Mouse (Mus musculus) bone marrow, adult 2 months (tissue): ENCODE measurements around the gene Kcnq1. TPM values are rescaled to one million over a fixed set of nuclear protein-coding genes. Genes with fewer than 3 reads are reported as not detected.

ENCODE experiments used
- H3K27ac ChIP-seq: fragments of 200-500 bp; 2 replicates; pipeline ENCODE4 v1.5.1; 2012; ENCODE audit warnings: low read depth, mild to moderate bottlenecking, control low read depth, inconsistent platforms, low read length; ENCODE audit not compliant: control insufficient read depth, poor library complexity, insufficient read depth
- H3K4me1 ChIP-seq: fragments of 200-500 bp; 2 replicates; pipeline ENCODE4 v1.6.1; 2011; ENCODE audit warnings: low read length; ENCODE audit not compliant: control insufficient read depth, insufficient read depth
- H3K4me3 ChIP-seq: fragments of 200-500 bp; replicated peaks from 2 replicates; pipeline ENCODE3; 2011; ENCODE audit warnings: mild to moderate bottlenecking, low read depth, low read length, control low read depth; ENCODE audit not compliant: control insufficient read depth
- CTCF ChIP-seq: fragments of 200-500 bp; IDR thresholded peaks from 2 replicates; pipeline ENCODE4 v1.5.1; 2011; ENCODE audit warnings: low read length, control low read depth; ENCODE audit not compliant: control insufficient read depth, insufficient read depth
- POLR2A ChIP-seq: fragments of 200-500 bp; IDR thresholded peaks from 2 replicates; pipeline ENCODE4 v1.6.1; 2011; ENCODE audit warnings: low read depth, mild to moderate bottlenecking, control low read depth, low read length, borderline replicate concordance; ENCODE audit not compliant: control insufficient read depth
- WGBS: fragments of 180-500 bp; shearing (Covaris S2); methylation state at CpG from one replicate; pipeline ENCODE4 v1.1.7; 2018; 5-methylcytosine and 5-hydroxymethylcytosine counted together
- polyA plus RNA-seq: library from polyadenylated mRNA; stranded (reverse); fragments of >200 nt; gene quantifications from 2 replicates; pipeline ENCODE4 v1.2.4, GENCODE M21; 2011; ENCODE audit warnings: low replicate concordance; ENCODE audit not compliant: missing spikeins, insufficient read depth, insufficient read length

The Kcnq1 gene
- polyA plus RNA-seq, 1 experiment, result 1.3 TPM

DNA sequence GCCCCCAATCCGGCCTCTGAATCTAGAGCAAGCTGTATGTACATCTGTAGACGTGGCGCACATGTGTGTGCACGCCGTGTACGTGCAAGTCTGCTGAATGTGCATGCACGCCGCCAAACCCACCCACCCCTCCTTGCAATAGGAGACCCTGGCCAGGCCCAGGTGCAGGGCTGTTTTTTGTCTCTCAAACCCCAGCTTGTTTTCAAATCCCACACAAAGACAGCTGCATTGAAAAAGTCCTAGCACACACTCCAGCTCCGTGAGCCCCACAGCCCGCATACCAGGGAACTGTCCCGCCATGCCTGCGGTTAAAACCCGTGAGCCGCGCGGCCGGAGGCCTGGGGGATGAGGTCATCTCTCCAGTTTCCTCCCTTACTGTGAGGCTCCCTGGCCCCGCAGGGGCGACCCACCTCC is 48.3 kb downstream of the Kcnq1 start:
- WGBS, result 68% methylated on average over 19 of the region's 19 CpGs
- Histone ChIP-seq H3K27ac (no peak overlapping the region), H3K4me3 (no peak overlapping the region), H3K4me1 (no peaks in the 10 kb centered on the region)
- TF ChIP-seq POLR2A (no peak), CTCF (no peak)

DNA sequence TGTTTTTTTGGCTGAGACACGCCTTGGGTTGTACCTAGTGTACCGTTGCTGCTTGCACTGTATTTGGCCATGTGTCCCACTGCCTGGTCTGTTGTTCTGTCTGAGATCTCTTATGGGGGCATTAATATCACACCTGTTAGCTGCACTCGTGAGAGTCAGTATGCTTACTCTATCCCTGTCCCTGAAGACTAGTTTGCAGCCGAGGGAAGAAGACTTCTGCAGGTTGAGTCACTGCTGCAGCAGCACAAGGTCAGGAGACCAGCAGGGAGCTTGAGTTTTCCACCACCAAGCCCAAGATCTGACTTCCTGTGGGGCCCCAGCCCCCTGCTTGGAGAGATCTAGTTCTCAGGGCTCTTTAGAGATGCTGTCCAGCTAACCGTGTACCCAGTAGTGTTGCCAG is 49.1 kb downstream of the Kcnq1 start:
- TF ChIP-seq POLR2A (no peak), CTCF (no peak)
- H3K4me1 ChIP-seq, result no peaks in the 10 kb centered on the region
- H3K27ac ChIP-seq, result no peak overlapping the region
- WGBS, result 64% methylated on average over 5 of the region's 5 CpGs
- H3K4me3 ChIP-seq, result no peak overlapping the region

DNA sequence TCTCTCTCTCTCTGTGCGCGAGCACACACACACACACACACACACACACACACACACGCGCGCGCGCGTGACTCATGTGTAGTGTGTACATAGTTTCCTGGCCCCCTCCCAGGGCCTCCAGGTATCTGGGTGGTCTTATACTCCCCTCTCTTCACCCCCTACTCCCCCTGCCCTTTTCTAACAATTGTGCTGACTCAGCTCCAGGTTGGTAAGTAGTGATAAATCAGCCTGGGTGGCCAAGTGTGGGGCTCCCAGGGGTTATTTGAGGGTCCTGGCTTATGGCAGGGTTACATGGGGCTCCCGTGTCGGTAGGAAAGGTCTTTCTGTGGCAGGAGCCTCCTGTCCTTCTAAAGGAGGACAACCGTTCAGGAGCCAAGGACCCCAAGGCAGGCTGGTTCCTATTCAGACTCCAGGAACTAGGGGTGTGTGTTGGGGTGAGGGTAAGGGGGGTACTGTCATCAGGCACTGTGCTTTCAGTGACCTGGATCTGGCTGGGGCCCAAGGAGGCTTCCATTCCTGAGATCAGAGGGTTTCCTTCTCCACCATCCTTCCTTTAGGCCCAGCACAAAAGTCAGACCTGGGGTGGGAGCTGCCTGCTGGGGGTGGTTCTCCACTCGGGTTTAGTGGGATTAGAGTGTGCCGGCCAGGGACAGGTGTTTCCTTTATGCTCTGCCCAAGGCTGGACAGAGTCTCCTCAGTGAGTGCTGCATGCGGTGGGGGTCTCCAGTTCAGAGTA is 52.7 kb downstream of the Kcnq1 start:
- Histone ChIP-seq H3K4me3 (no peak overlapping the region), H3K4me1 (no peaks in the 10 kb centered on the region), H3K27ac (no peak overlapping the region)
- 78% methylated on average over 14 of the region's 14 CpGs for WGBS
- TF ChIP-seq CTCF (no peak), POLR2A (no peak)

DNA sequence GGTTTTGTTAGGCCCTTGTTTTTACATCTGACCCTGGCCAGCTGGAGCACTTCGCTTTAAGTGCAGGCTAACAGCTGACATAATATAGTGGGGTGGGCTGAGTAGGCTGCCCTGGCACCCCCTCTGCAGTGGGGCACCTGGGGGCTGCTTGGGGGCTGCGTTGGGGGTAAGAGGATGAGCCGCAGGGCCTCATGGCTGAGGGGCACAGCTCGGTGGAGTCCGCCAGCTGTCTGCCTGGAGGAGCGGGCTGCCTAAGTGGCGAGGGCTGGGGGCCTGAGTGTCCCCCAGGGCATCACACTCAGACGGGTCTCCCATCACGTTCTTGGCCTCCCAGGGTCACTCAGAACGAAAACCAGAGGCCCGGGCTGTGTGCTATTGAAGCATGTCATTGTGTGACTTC is 53.3 kb downstream of the Kcnq1 start:
- 84% methylated on average over 11 of the region's 11 CpGs for WGBS
- Histone ChIP-seq H3K4me3 (no peak overlapping the region), H3K27ac (no peak overlapping the region), H3K4me1 (no peaks in the 10 kb centered on the region)
- TF ChIP-seq CTCF (no peak), POLR2A (no peak)

GRCm38 (mm10) chr7:143160057-143160456 is 53.9 kb downstream of the Kcnq1 start:
- H3K27ac ChIP-seq, result no peak overlapping the region
- TF ChIP-seq CTCF, result no peak
- no peak for TF ChIP-seq POLR2A
- 76% methylated on average over 5 of the region's 5 CpGs for WGBS

GRCm38 (mm10) chr7:143162051-143162450 is 55.9 kb downstream of the Kcnq1 start:
- WGBS, result 70% methylated on average over 3 of the region's 3 CpGs
- Histone ChIP-seq H3K4me1 (no peaks in the 10 kb centered on the region), H3K27ac (no peak overlapping the region), H3K4me3 (no peak overlapping the region)
- TF ChIP-seq CTCF (no peak), POLR2A (no peak)

More at GRCm38 (mm10) chr7:143160057-143160456, 53.9 kb downstream of the Kcnq1 start:
- no peak overlapping the region for H3K4me3 ChIP-seq
- no peaks in the 10 kb centered on the region for H3K4me1 ChIP-seq

- no peak overlapping the region for H3K27ac ChIP-seq
- H3K4me1 ChIP-seq, result no peaks in the 10 kb centered on the region
- no peak overlapping the region for H3K4me3 ChIP-seq
- no peak for TF ChIP-seq CTCF
- no peak for TF ChIP-seq POLR2A
Measured at GRCm38 (mm10) chr7:143164074-143164473, 57.9 kb downstream of the Kcnq1 start.

- WGBS, result 77% methylated on average over 7 of the region's 7 CpGs
- Histone ChIP-seq H3K4me1 (no peaks in the 10 kb centered on the region), H3K4me3 (no peak overlapping the region), H3K27ac (no peak overlapping the region)
- TF ChIP-seq POLR2A, result no peak
- TF ChIP-seq CTCF, result no peak
Measured at GRCm38 (mm10) chr7:143165687-143166265, 59.6 kb downstream of the Kcnq1 start.

GRCm38 (mm10) chr7:143167275-143167674 is 61.1 kb downstream of the Kcnq1 start:
- H3K27ac ChIP-seq, result no peak overlapping the region
- 66% methylated on average over 3 of the region's 3 CpGs for WGBS
- no peaks in the 10 kb centered on the region for H3K4me1 ChIP-seq
- no peak overlapping the region for H3K4me3 ChIP-seq
- no peak for TF ChIP-seq CTCF
- no peak for TF ChIP-seq POLR2A
